Mouse (Mus musculus) ES-E14 (cell line): ENCODE measurements at regions not wholly inside any gene's neighbourhood (a gene's known extent, or its start where the extent isn't known, plus 50 kb on each side); places are given as distances from the start of the nearest gene placed in this dataset.

Experiments
- DNase-seq: peaks from one replicate; pipeline ENCODE4 v3.0.0-alpha.2; 2013; ENCODE audit warnings: low read depth, low spot score
- H3K27ac ChIP-seq: 2 replicates; pipeline ENCODE4 v1.5.1; 2012; ENCODE audit warnings: low read depth, mild to moderate bottlenecking, low read length, moderate library complexity, mixed read lengths; ENCODE audit not compliant: poor library complexity, insufficient read depth, severe bottlenecking
- H3K36me3 ChIP-seq: 2 replicates; pipeline ENCODE4 v1.6.1; 2012; ENCODE audit warnings: mild to moderate bottlenecking, low read length, moderate library complexity, mixed read lengths; ENCODE audit not compliant: control insufficient read depth, poor library complexity, insufficient read depth, severe bottlenecking
- H3K4me1 ChIP-seq, 2 experiments: fragments of 150-350 bp in 1 of 2; sonication (generic) in 1 of 2; 2 replicates each; pipeline ENCODE4 v1.6.1; 2012; ENCODE audit warnings: low read length in 2 of 2, mild to moderate bottlenecking in 1 of 2, mixed read lengths in 1 of 2; ENCODE audit not compliant: control insufficient read depth in 2 of 2, insufficient read depth in 2 of 2, poor library complexity in 1 of 2
- H3K4me3 ChIP-seq, 2 experiments: fragments of 150-350 bp in 1 of 2; sonication (generic) in 1 of 2; 2 replicates each; pipeline ENCODE4 v1.5.1; 2012; ENCODE audit warnings: low read length in 2 of 2, low read depth in 1 of 2, mild to moderate bottlenecking in 1 of 2, mixed read lengths in 1 of 2; ENCODE audit not compliant: insufficient read depth in 1 of 2, poor library complexity in 1 of 2, severe bottlenecking in 1 of 2
- H3K9ac ChIP-seq: 2 replicates; pipeline ENCODE4 v1.6.1; 2012; ENCODE audit warnings: low read depth, mild to moderate bottlenecking, low read length, mixed read lengths; ENCODE audit not compliant: poor library complexity, insufficient read depth, severe bottlenecking
- H3K9me3 ChIP-seq: fragments of 150-350 bp; sonication (generic); 2 replicates; pipeline ENCODE4 v1.6.1; 2012; ENCODE audit warnings: low read depth, mild to moderate bottlenecking, low read length; ENCODE audit not compliant: control insufficient read depth, insufficient read depth
- CHD2 ChIP-seq: IDR thresholded peaks from 2 replicates; pipeline ENCODE4 v1.6.1; 2014; ENCODE audit warnings: mild to moderate bottlenecking, low read depth, low read length, inconsistent platforms
- HCFC1 ChIP-seq: IDR thresholded peaks from 2 replicates; pipeline ENCODE4 v1.6.1; 2012; ENCODE audit warnings: low read length, inconsistent platforms, borderline replicate concordance; ENCODE audit not compliant: insufficient read depth
- MAFK ChIP-seq: IDR thresholded peaks from 2 replicates; pipeline ENCODE4 v1.6.1; 2014; ENCODE audit warnings: mild to moderate bottlenecking, low read depth, low read length, inconsistent platforms; ENCODE audit not compliant: insufficient read depth
- ZC3H11A ChIP-seq: IDR thresholded peaks from 2 replicates; pipeline ENCODE4 v1.6.1; 2012; ENCODE audit warnings: low read depth, mild to moderate bottlenecking, inconsistent platforms, low read length, borderline replicate concordance
- ZNF384 ChIP-seq: IDR thresholded peaks from 2 replicates; pipeline ENCODE4 v1.6.1; 2012; ENCODE audit warnings: low read depth, low read length, inconsistent platforms
- in situ Hi-C, 2 experiments: fragments of 600-800 bp; cut with MboI; formaldehyde crosslinking; loops; one replicate each; pipeline ENCODE4 v1.15.1; 2025; ENCODE audit warnings: low sequenced_read_pairs in 2 of 2, inconsistent platforms in 1 of 2; ENCODE audit not compliant: unreplicated experiment in 2 of 2

DNA sequence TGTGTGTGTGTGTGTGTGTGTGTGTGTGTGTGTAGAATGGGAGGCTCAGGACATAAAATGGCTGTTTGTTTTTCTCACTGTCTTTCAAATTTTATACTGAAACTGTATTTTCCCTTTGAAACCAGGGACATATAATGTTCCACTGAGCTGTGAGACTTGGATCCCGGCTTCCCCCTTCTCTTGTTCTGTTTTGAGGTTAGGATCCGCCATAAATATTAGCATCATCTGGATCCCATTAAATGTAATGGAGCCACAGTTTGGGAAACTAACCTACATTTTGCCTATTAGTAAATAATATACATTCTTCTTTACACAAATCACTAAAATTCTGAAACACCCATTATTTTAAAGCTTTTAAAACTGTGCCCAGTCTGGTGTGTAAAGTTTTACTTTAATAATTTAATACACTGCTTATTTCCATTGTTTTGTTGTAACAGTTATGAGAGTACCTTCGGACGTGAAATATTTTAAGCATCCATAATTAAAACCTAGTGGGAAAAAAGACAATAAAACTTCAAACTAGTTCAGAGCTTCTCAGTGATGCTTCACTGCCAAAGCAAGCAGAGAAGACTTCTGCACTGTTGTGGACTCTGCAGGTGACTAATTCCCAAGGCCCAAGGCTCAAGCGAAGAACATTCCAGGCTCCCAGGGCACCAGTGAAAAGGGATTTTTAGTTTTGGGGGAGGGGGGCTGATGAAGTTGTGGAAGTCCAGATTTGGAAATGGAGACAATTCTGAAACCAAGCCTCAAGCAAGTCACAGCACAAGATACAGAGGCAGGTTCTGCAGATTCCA, 684.9 kb downstream of the Fat4 start:
- in situ Hi-C loops: no loop called here
- Histone ChIP-seq H3K9ac (no peak overlapping the region), H3K9me3 (no peaks in the 10 kb centered on the region), H3K27ac (no peak overlapping the region), H3K36me3 (no peaks in the 10 kb centered on the region), H3K4me1 (no peaks in the 10 kb centered on the region), H3K4me3 (no peak overlapping the region)
- DNase-seq: no peak
- TF ChIP-seq CHD2 (no peak), ZNF384 (no peak), HCFC1 (no peak), MAFK (no peak)

DNA sequence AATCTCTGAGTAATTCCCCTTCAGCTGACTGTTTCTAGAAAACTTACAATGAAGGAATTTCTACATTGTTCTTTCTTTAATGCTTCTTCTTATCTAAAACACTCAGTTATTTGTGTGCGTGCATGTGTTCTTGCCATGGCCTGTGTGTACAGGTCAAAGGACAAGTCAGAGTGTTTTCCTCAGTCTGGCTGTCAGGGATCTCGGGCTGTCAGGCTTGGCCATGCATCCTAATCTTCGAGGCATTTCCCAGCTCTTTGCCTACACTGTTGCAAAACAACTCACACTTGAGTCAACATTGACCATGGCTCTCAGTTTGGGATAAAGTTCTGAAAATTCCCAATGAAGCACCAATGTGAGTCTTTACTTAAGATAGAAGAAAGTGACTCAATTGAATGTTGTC, 688.5 kb downstream of the Fat4 start:
- Histone ChIP-seq H3K4me3 (no peak overlapping the region), H3K36me3 (no peaks in the 10 kb centered on the region), H3K27ac (no peak overlapping the region), H3K9ac (no peak overlapping the region), H3K4me1 (no peaks in the 10 kb centered on the region), H3K9me3 (no peaks in the 10 kb centered on the region)
- in situ Hi-C loops: no loop called here
- TF ChIP-seq ZNF384 (no peak), HCFC1 (no peak), CHD2 (no peak), ZC3H11A (no peak), MAFK (no peak)
- DNase-seq: no peak

DNA sequence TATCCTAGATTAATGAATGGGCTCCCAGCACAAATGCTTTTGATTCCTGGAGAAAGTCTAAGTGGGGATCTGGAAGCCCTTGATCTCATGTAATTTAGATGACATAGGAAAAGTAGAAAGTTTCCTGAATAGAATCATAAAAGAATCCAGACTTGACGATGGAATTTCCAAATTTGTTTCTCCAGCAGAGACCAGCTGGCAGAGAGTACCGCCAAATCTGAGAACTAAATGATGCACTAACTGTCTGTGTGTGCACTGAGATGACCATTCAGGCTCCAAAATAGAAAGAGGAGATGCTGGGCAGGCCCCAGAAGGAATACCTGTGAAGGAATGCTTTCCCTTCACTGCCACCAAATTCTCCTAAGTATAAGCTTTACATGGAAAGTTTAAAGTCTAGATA, 704.6 kb downstream of the Fat4 start:
- H3K9ac ChIP-seq: no peak overlapping the region
- DNase-seq: no peak
- H3K27ac ChIP-seq: no peak overlapping the region
- H3K9me3 ChIP-seq: no peaks in the 10 kb centered on the region
- H3K4me1 ChIP-seq: no peaks in the 10 kb centered on the region
- no peak overlapping the region for H3K4me3 ChIP-seq
- in situ Hi-C loops: no loop called here
- TF ChIP-seq CHD2 (no peak), ZNF384 (no peak), ZC3H11A (no peak), MAFK (no peak), HCFC1 (no peak)
- no peaks in the 10 kb centered on the region for H3K36me3 ChIP-seq

- Histone ChIP-seq H3K36me3 (no peaks in the 10 kb centered on the region), H3K9me3 (no peaks in the 10 kb centered on the region), H3K4me3 (no peak overlapping the region), H3K27ac (no peak overlapping the region), H3K4me1 (no peaks in the 10 kb centered on the region), H3K9ac (no peak overlapping the region)
- in situ Hi-C loops: no loop called here
- TF ChIP-seq ZNF384: no peak
- TF ChIP-seq CHD2: no peak
- no peak for TF ChIP-seq MAFK
- TF ChIP-seq ZC3H11A: no peak
- TF ChIP-seq HCFC1: no peak
- DNase-seq: no peak
Measured at GRCm38 (mm10) chr3:39592349-39593117, 705.8 kb downstream of the Fat4 start.
